Mouse (Mus musculus) layer of hippocampus, adult 18-20 months (tissue): Measurements from ENCODE around the gene Fam214a. TPM values are rescaled to one million over a fixed set of nuclear protein-coding genes. Genes with fewer than 3 reads are reported as not detected.

ENCODE experiments used
- DNase-seq, 2 experiments: peaks; one replicate each; pipeline ENCODE4 v3.0.0; 2022; ENCODE audit warnings: low spot score in 2 of 2
- total RNA-seq, 2 experiments: library from RNA; stranded (reverse); gene quantifications; 2 replicates each; pipeline ENCODE4 v1.2.3; 2021

The Fam214a gene
- total RNA-seq, 2 experiments from 2014 or later = 38.5 to 40.8 TPM

- no peak for DNase-seq
Measured at GRCm38 (mm10) chr9:74951491-74951890, 1.2 kb upstream of the Fam214a start.

GRCm38 (mm10) chr9:74952106-74952505 lies 578 bp upstream of the Fam214a start:
- no peak for DNase-seq

GRCm38 (mm10) chr9:74953265-74953958 lies 728 bp downstream of the Fam214a start:
- no peak for DNase-seq

GRCm38 (mm10) chr9:74953959-74954279 lies 1.2 kb downstream of the Fam214a start:
- DNase-seq = no peak

- DNase-seq = no peak
Measured at GRCm38 (mm10) chr9:74954387-74954786, 1.7 kb downstream of the Fam214a start.

- no peak for DNase-seq
Measured at GRCm38 (mm10) chr9:74960630-74961029, 7.9 kb downstream of the Fam214a start.

GRCm38 (mm10) chr9:74961073-74961575 lies 8.4 kb downstream of the Fam214a start:
- no peak for DNase-seq

GRCm38 (mm10) chr9:74963953-74964352 lies 11.3 kb downstream of the Fam214a start:
- no peak for DNase-seq

- no peak for DNase-seq
Measured at GRCm38 (mm10) chr9:74964866-74965384, 12.2 kb downstream of the Fam214a start.

GRCm38 (mm10) chr9:74966200-74966599 lies 13.5 kb downstream of the Fam214a start:
- DNase-seq = no peak

- no peak for DNase-seq
Measured at GRCm38 (mm10) chr9:74968647-74969428, 16.2 kb downstream of the Fam214a start.

- no peak for DNase-seq
Measured at GRCm38 (mm10) chr9:74970591-74970990, 17.9 kb downstream of the Fam214a start.

- no peak for DNase-seq
Measured at GRCm38 (mm10) chr9:74971191-74971976, 18.7 kb downstream of the Fam214a start.

- DNase-seq = no peak
Measured at GRCm38 (mm10) chr9:74972736-74973135, 20.1 kb downstream of the Fam214a start.

- DNase-seq = no peak
Measured at GRCm38 (mm10) chr9:74973154-74973553, 20.5 kb downstream of the Fam214a start.

GRCm38 (mm10) chr9:74974758-74975157 lies 22.1 kb downstream of the Fam214a start:
- no peak for DNase-seq

GRCm38 (mm10) chr9:74975416-74975815 lies 22.7 kb downstream of the Fam214a start:
- no peak for DNase-seq

GRCm38 (mm10) chr9:74975911-74976563 lies 23.4 kb downstream of the Fam214a start:
- DNase-seq = peak; percentile 90 to 95

GRCm38 (mm10) chr9:74977251-74977650 lies 24.6 kb downstream of the Fam214a start:
- DNase-seq = no peak

- DNase-seq = no peak
Measured at GRCm38 (mm10) chr9:74977962-74978361, 25.3 kb downstream of the Fam214a start.

- DNase-seq = no peak
Measured at GRCm38 (mm10) chr9:74978868-74979267, 26.2 kb downstream of the Fam214a start.
